Mouse (Mus musculus): Measurements from ENCODE around the gene Chit1. TPM values are rescaled to one million over a fixed set of nuclear protein-coding genes. Genes with fewer than 3 reads are reported as not detected.

Gene Chit1
- polyA plus RNA-seq, 1 experiment from 2014 or later: 1.7 TPM

DNA sequence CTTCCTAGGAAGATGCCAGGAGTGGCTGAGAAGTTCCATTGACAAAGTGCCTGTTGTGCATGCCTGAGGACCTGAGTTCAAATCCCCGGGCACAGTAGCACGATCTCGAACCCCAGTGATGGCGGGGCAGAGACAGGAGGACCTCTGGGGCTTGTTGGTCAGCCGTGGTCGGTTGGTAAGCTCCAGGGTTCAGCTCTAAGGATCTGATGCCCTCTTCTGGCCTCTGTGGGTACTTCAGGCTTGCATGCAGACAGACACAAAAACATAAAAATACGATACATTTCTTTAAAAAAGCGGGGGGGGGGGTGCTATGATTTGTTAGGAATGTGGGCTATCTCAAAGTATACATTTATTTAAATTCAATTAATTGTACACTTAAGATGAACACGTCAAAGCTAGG lies 11.2 kb downstream of the Chit1 start:
- 53% methylated on average over 9 of the region's 9 CpGs for WGBS (ENCODE audit: insufficient replicate concordance)
- Histone ChIP-seq H3K4me1 (ENCODE audit: control insufficient read depth, insufficient read depth, low read length) (no peaks in the 10 kb centered on the region), H3K9ac (ENCODE audit: low read depth, low read length) (no peak overlapping the region), H3K4me3 (ENCODE audit: low read depth, low read length) (no peak overlapping the region), H3K4me2 (no peak overlapping the region), H3K27ac (ENCODE audit: low read depth, low read length) (no peak overlapping the region), H3K27me3 (ENCODE audit: control insufficient read depth, insufficient read depth, low read length) (no peaks in the 10 kb centered on the region), H3K9me3 (replicated peaks; ENCODE audit: control insufficient read depth, low read length) (no peaks in the 10 kb centered on the region), H3K36me3 (ENCODE audit: control insufficient read depth, insufficient read depth, low read length) (no peaks in the 10 kb centered on the region)
- ATAC-seq (replicated peaks; ENCODE audit: insufficient number of reproducible peaks, low FRiP score, low TSS enrichment): no peak

DNA sequence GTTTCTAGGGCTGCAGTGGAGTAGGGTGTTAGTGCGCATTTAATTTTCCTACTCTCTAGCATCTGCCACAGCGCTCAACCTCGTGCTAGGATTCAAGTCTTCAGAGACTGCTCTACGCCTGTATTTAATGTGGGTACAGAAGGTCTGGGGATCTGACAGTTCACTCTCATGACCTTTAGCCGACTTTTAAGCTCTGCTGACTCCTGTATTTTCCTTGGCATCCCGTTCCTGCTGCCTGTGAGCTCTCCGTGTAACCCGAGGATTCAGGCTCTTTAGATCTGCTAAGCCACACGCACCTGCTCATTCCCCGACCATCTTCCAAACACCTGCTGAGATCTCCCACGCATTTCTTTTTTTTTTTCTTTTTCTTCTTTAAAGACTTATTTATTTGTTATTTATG lies 22.3 kb downstream of the Chit1 start:
- no peak for ATAC-seq (replicated peaks; ENCODE audit: insufficient number of reproducible peaks, low FRiP score, low TSS enrichment)
- Histone ChIP-seq H3K9ac (ENCODE audit: low read depth, low read length) (no peak overlapping the region), H3K36me3 (ENCODE audit: control insufficient read depth, insufficient read depth, low read length) (no peaks in the 10 kb centered on the region), H3K27me3 (ENCODE audit: control insufficient read depth, insufficient read depth, low read length) (no peaks in the 10 kb centered on the region), H3K4me3 (ENCODE audit: low read depth, low read length) (no peak overlapping the region), H3K4me1 (ENCODE audit: control insufficient read depth, insufficient read depth, low read length) (no peaks in the 10 kb centered on the region), H3K4me2 (no peak overlapping the region), H3K9me3 (replicated peaks; ENCODE audit: control insufficient read depth, low read length) (no peaks in the 10 kb centered on the region), H3K27ac (ENCODE audit: low read depth, low read length) (no peak overlapping the region)
- 62% methylated on average over 11 of the region's 11 CpGs for whole genome bisulfite sequencing (ENCODE audit: insufficient replicate concordance)

- no peaks in the 10 kb centered on the region for H3K27me3 ChIP-seq (ENCODE audit: control insufficient read depth, insufficient read depth, low read length)
- H3K36me3 ChIP-seq (ENCODE audit: control insufficient read depth, insufficient read depth, low read length): no peaks in the 10 kb centered on the region
- WGBS (ENCODE audit: insufficient replicate concordance): 50% methylated on average over 3 of the region's 3 CpGs
- no peaks in the 10 kb centered on the region for H3K4me1 ChIP-seq (ENCODE audit: control insufficient read depth, insufficient read depth, low read length)
- ATAC-seq (replicated peaks; ENCODE audit: insufficient number of reproducible peaks, low FRiP score, low TSS enrichment): no peak
- no peak overlapping the region for H3K9ac ChIP-seq (ENCODE audit: low read depth, low read length)
- H3K4me2 ChIP-seq: no peak overlapping the region
- no peaks in the 10 kb centered on the region for H3K9me3 ChIP-seq (replicated peaks; ENCODE audit: control insufficient read depth, low read length)
- no peak overlapping the region for H3K4me3 ChIP-seq (ENCODE audit: low read depth, low read length)
- H3K27ac ChIP-seq (ENCODE audit: low read depth, low read length): no peak overlapping the region
Observed at GRCm38 (mm10) chr1:134136351-134136750, 25.3 kb downstream of the Chit1 start.

- Histone ChIP-seq H3K4me1 (ENCODE audit: control insufficient read depth, insufficient read depth, low read length) (no peaks in the 10 kb centered on the region), H3K9me3 (replicated peaks; ENCODE audit: control insufficient read depth, low read length) (no peaks in the 10 kb centered on the region), H3K4me2 (no peak overlapping the region), H3K9ac (ENCODE audit: low read depth, low read length) (no peak overlapping the region), H3K27ac (ENCODE audit: low read depth, low read length) (no peak overlapping the region), H3K4me3 (ENCODE audit: low read depth, low read length) (no peak overlapping the region), H3K27me3 (ENCODE audit: control insufficient read depth, insufficient read depth, low read length) (no peaks in the 10 kb centered on the region), H3K36me3 (ENCODE audit: control insufficient read depth, insufficient read depth, low read length) (no peaks in the 10 kb centered on the region)
- 81% methylated on average over 9 of the region's 9 CpGs for WGBS (ENCODE audit: insufficient replicate concordance)
- no peak for ATAC-seq (replicated peaks; ENCODE audit: insufficient number of reproducible peaks, low FRiP score, low TSS enrichment)
Observed at GRCm38 (mm10) chr1:134138424-134138823, 27.4 kb downstream of the Chit1 start.

DNA sequence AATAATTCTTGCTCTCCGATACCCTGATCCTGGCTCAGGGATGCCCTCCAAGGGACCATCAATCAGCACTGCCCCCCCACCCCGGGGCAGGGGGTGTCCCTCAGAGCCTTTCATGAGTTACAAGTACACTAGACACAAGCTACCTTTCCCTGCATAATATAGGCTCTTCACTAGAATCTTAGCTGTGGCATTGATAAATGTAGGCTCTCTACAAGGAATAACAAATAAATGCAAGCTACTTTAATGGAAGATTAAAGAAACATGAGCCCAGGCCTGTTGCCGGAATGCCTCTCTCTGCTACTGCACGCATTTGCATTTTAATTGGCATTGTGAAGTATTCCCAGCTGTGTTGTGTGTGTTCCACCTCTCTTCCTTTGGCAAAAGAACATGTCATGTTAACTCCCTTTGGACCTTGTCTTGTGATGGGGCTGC lies 31.3 kb downstream of the Chit1 start:
- no peak overlapping the region for H3K27ac ChIP-seq (ENCODE audit: low read depth, low read length)
- no peak overlapping the region for H3K4me2 ChIP-seq
- no peaks in the 10 kb centered on the region for H3K4me1 ChIP-seq (ENCODE audit: control insufficient read depth, insufficient read depth, low read length)
- ATAC-seq (replicated peaks; ENCODE audit: insufficient number of reproducible peaks, low FRiP score, low TSS enrichment): no peak
- H3K4me3 ChIP-seq (ENCODE audit: low read depth, low read length): no peak overlapping the region
- no peaks in the 10 kb centered on the region for H3K9me3 ChIP-seq (replicated peaks; ENCODE audit: control insufficient read depth, low read length)
- 65% methylated on average over 4 of the region's 4 CpGs for WGBS (ENCODE audit: insufficient replicate concordance)
- no peaks in the 10 kb centered on the region for H3K27me3 ChIP-seq (ENCODE audit: control insufficient read depth, insufficient read depth, low read length)
- H3K36me3 ChIP-seq (ENCODE audit: control insufficient read depth, insufficient read depth, low read length): no peaks in the 10 kb centered on the region
- H3K9ac ChIP-seq (ENCODE audit: low read depth, low read length): no peak overlapping the region

DNA sequence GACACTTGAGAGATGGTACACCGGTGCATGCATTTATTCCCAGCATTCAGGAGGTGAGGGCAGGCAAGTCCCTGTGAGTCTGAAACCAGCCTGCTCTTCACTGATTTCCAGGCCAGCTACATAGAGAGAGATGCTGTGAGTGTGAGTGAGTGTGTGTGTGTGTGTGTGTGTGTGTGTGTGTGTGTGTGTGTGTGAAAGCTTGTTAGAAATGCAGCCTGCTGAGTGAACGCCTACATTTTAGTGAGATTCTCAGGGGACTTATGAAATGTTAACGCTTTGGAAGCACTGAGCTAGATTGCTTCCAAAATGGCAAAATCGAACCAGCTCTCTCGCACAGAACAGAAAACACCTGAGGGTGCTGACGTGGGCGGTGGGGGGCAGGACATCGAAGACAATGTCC lies 35.0 kb downstream of the Chit1 start:
- WGBS (ENCODE audit: insufficient replicate concordance): 71% methylated on average over 8 of the region's 8 CpGs
- H3K9me3 ChIP-seq (replicated peaks; ENCODE audit: control insufficient read depth, low read length): no peaks in the 10 kb centered on the region
- no peaks in the 10 kb centered on the region for H3K27me3 ChIP-seq (ENCODE audit: control insufficient read depth, insufficient read depth, low read length)
- no peak overlapping the region for H3K4me2 ChIP-seq
- H3K36me3 ChIP-seq (ENCODE audit: control insufficient read depth, insufficient read depth, low read length): no peaks in the 10 kb centered on the region
- no peak for ATAC-seq (replicated peaks; ENCODE audit: insufficient number of reproducible peaks, low FRiP score, low TSS enrichment)
- H3K27ac ChIP-seq (ENCODE audit: low read depth, low read length): no peak overlapping the region
- no peaks in the 10 kb centered on the region for H3K4me1 ChIP-seq (ENCODE audit: control insufficient read depth, insufficient read depth, low read length)
- no peak overlapping the region for H3K4me3 ChIP-seq (ENCODE audit: low read depth, low read length)
- no peak overlapping the region for H3K9ac ChIP-seq (ENCODE audit: low read depth, low read length)

- Histone ChIP-seq H3K9me3 (replicated peaks; ENCODE audit: control insufficient read depth, low read length) (peaks cover 3% of the 10 kb centered on the region; the same call in 1 of the 2 replicates), H3K36me3 (ENCODE audit: control insufficient read depth, insufficient read depth, low read length) (no peaks in the 10 kb centered on the region), H3K4me1 (ENCODE audit: control insufficient read depth, insufficient read depth, low read length) (peaks cover 6% of the 10 kb centered on the region), H3K4me3 (ENCODE audit: low read depth, low read length) (no peak overlapping the region), H3K4me2 (no peak overlapping the region), H3K27me3 (ENCODE audit: control insufficient read depth, insufficient read depth, low read length) (no peaks in the 10 kb centered on the region), H3K9ac (ENCODE audit: low read depth, low read length) (no peak overlapping the region), H3K27ac (ENCODE audit: low read depth, low read length) (no peak overlapping the region)
- 0 out of 2 replicates have a peak, but pooled peaks have one; percentile 27 for ATAC-seq (replicated peaks; ENCODE audit: insufficient number of reproducible peaks, low FRiP score, low TSS enrichment)
- WGBS (ENCODE audit: insufficient replicate concordance): 46% methylated on average over 8 of the region's 8 CpGs
Observed at GRCm38 (mm10) chr1:134150076-134150475, 39.0 kb downstream of the Chit1 start.

GRCm38 (mm10) chr1:134150745-134151144 lies 39.7 kb downstream of the Chit1 start:
- no peak overlapping the region for H3K9ac ChIP-seq (ENCODE audit: low read depth, low read length)
- H3K36me3 ChIP-seq (ENCODE audit: control insufficient read depth, insufficient read depth, low read length): no peaks in the 10 kb centered on the region
- ATAC-seq (replicated peaks; ENCODE audit: insufficient number of reproducible peaks, low FRiP score, low TSS enrichment): no peak
- peaks cover 6% of the 10 kb centered on the region for H3K4me1 ChIP-seq (ENCODE audit: control insufficient read depth, insufficient read depth, low read length)
- H3K9me3 ChIP-seq (replicated peaks; ENCODE audit: control insufficient read depth, low read length): peaks cover 3% of the 10 kb centered on the region; the same call in 1 of the 2 replicates
- WGBS (ENCODE audit: insufficient replicate concordance): 82% methylated on average over 9 of the region's 9 CpGs
- H3K4me2 ChIP-seq: no peak overlapping the region
- H3K4me3 ChIP-seq (ENCODE audit: low read depth, low read length): no peak overlapping the region
- H3K27ac ChIP-seq (ENCODE audit: low read depth, low read length): no peak overlapping the region
- no peaks in the 10 kb centered on the region for H3K27me3 ChIP-seq (ENCODE audit: control insufficient read depth, insufficient read depth, low read length)

- H3K27ac ChIP-seq (ENCODE audit: low read depth, low read length): no peak overlapping the region
- peaks cover 3% of the 10 kb centered on the region; the same call in 1 of the 2 replicates for H3K9me3 ChIP-seq (replicated peaks; ENCODE audit: control insufficient read depth, low read length)
- WGBS (ENCODE audit: insufficient replicate concordance): 32% methylated on average over 13 of the region's 13 CpGs
- no peak overlapping the region for H3K4me2 ChIP-seq
- ATAC-seq (replicated peaks; ENCODE audit: insufficient number of reproducible peaks, low FRiP score, low TSS enrichment): peak; percentile 68; the same call in 1 of the 2 replicates
- no peaks in the 10 kb centered on the region for H3K36me3 ChIP-seq (ENCODE audit: control insufficient read depth, insufficient read depth, low read length)
- H3K4me3 ChIP-seq (ENCODE audit: low read depth, low read length): no peak overlapping the region
- H3K9ac ChIP-seq (ENCODE audit: low read depth, low read length): no peak overlapping the region
- no peaks in the 10 kb centered on the region for H3K27me3 ChIP-seq (ENCODE audit: control insufficient read depth, insufficient read depth, low read length)
- peaks cover 6% of the 10 kb centered on the region for H3K4me1 ChIP-seq (ENCODE audit: control insufficient read depth, insufficient read depth, low read length)
Observed at GRCm38 (mm10) chr1:134151655-134152412, 40.8 kb downstream of the Chit1 start.
